Mouse (Mus musculus) activated CD4-positive, CD25-positive, alpha-beta regulatory T cell, adult 4 months (primary cell): ENCODE data around the gene R3hdm2. TPM values are rescaled to one million over a fixed set of nuclear protein-coding genes. Genes with fewer than 3 reads are reported as not detected.

Experiments used
- ATAC-seq: one replicate; pipeline ENCODE4 v1.8.0; 2017
- polyA plus RNA-seq, 2 experiments: library from polyadenylated mRNA; unstranded; fragments of 100-300 nt; shearing (Covaris generic); gene quantifications; one replicate each; pipeline ENCODE4 v1.2.1; 2017

The R3hdm2 gene
- polyA plus RNA-seq, 2 experiments from 2014 or later: 14.4 to 15.0 TPM

GRCm38 (mm10) chr10:127353909-127354895, 25.9 kb upstream of the R3hdm2 start, which contains the start of gene Inhbe:
Inhbe (minus strand) TSS chr10:127354411.
- no peak for ATAC-seq

GRCm38 (mm10) chr10:127355336-127355735, 24.8 kb upstream of the R3hdm2 start:
- ATAC-seq: no peak

GRCm38 (mm10) chr10:127360714-127361113, 19.4 kb upstream of the R3hdm2 start:
- no peak for ATAC-seq

GRCm38 (mm10) chr10:127367116-127367515, 13.0 kb upstream of the R3hdm2 start:
- no peak for ATAC-seq

GRCm38 (mm10) chr10:127368273-127368672, 11.9 kb upstream of the R3hdm2 start:
- no peak for ATAC-seq

- no peak for ATAC-seq
These were observed 10.0 kb upstream of the R3hdm2 start, which contains the start of gene Inhbc for GRCm38 (mm10) chr10:127369834-127370820. Inhbc (minus strand) TSS chr10:127370431.

- no peak for ATAC-seq
These were observed 9.1 kb upstream of the R3hdm2 start for GRCm38 (mm10) chr10:127371023-127371422.

GRCm38 (mm10) chr10:127377700-127378099, 2.4 kb upstream of the R3hdm2 start:
- no peak for ATAC-seq

- no peak for ATAC-seq
These were observed 473 bp upstream of the R3hdm2 start for GRCm38 (mm10) chr10:127379654-127380053.

- peak; percentile 17 for ATAC-seq
These were observed 928 bp downstream of the R3hdm2 start for GRCm38 (mm10) chr10:127380767-127381742.

- ATAC-seq: no peak
These were observed 1.6 kb downstream of the R3hdm2 start for GRCm38 (mm10) chr10:127381743-127382134.

GRCm38 (mm10) chr10:127391774-127392173, 11.6 kb downstream of the R3hdm2 start:
- ATAC-seq: no peak

GRCm38 (mm10) chr10:127404701-127405100, 24.6 kb downstream of the R3hdm2 start:
- no peak for ATAC-seq

- ATAC-seq: no peak
These were observed 27.3 kb downstream of the R3hdm2 start for GRCm38 (mm10) chr10:127407391-127407790.

- ATAC-seq: no peak
These were observed 32.0 kb downstream of the R3hdm2 start for GRCm38 (mm10) chr10:127412101-127412500.

GRCm38 (mm10) chr10:127412776-127413175, 32.6 kb downstream of the R3hdm2 start:
- ATAC-seq: no peak

GRCm38 (mm10) chr10:127413585-127413984, 33.5 kb downstream of the R3hdm2 start:
- ATAC-seq: no peak

GRCm38 (mm10) chr10:127414141-127414540, 34.0 kb downstream of the R3hdm2 start:
- no peak for ATAC-seq

- no peak for ATAC-seq
These were observed 40.0 kb downstream of the R3hdm2 start for GRCm38 (mm10) chr10:127420131-127420530.

- ATAC-seq: no peak
These were observed 40.7 kb downstream of the R3hdm2 start for GRCm38 (mm10) chr10:127420676-127421353.

GRCm38 (mm10) chr10:127422047-127422446, 41.9 kb downstream of the R3hdm2 start:
- no peak for ATAC-seq
